13 mouse cellular contexts compared by ENCODE assay signal in genomic region chr19:41081589-41081988, GRCm38 (mm10). TPM values are rescaled to one million over a fixed set of nuclear protein-coding genes. Genes with fewer than 3 reads are reported as not detected.
DNase-seq lines count a peak whose midpoint lies in the region; ATAC-seq lines count a peak whose summit lies in the region.
"Had no signal": no experiment of that assay in that cellular context is flagged by ENCODE, and none has a peak within 500 bp of the region (broad histone marks: within the 10 kb centered on the region; RNA-seq: fewer than 3 reads in every experiment).

No protein-coding gene starts in this region.

- H3K4me3 ChIP-seq in heart, embryonic 13.5 days: no peak overlapping the region
- H3K4me3 ChIP-seq in forebrain, embryonic 13.5 days: no peak overlapping the region
- no peak overlapping the region; the same call in 1 of the 2 replicates for H3K4me3 ChIP-seq in midbrain, embryonic 10.5 days
- H3K4me3 ChIP-seq: limb, embryonic 12.5 days had no signal

- H3K36me3 ChIP-seq in heart, embryonic 13.5 days: no peaks in the 10 kb centered on the region
- H3K36me3 ChIP-seq in forebrain, embryonic 13.5 days (ENCODE audit: poor library complexity, severe bottlenecking): no peaks in the 10 kb centered on the region
- H3K36me3 ChIP-seq in midbrain, embryonic 10.5 days: no peaks in the 10 kb centered on the region
- H3K36me3 ChIP-seq: limb, embryonic 12.5 days had no signal

- H3K27me3 ChIP-seq in heart, embryonic 13.5 days (replicated peaks): 0 out of 2 replicates have a peak, but pooled peaks cover 7% of the 10 kb centered on the region
- H3K27me3 ChIP-seq in forebrain, embryonic 13.5 days: no peaks in the 10 kb centered on the region
- H3K27me3 ChIP-seq in midbrain, embryonic 10.5 days (ENCODE audit: low read depth, poor library complexity, severe bottlenecking): peaks cover 14% of the 10 kb centered on the region
- H3K27me3 ChIP-seq: limb, embryonic 12.5 days had no signal

- WGBS in heart, embryonic 13.5 days: 26% methylated on average over 3 of the region's 3 CpGs
- WGBS in forebrain, embryonic 13.5 days: 12% methylated on average over 3 of the region's 3 CpGs
- 49% methylated on average over 3 of the region's 3 CpGs for WGBS in midbrain, embryonic 10.5 days

- no peak overlapping the region for H3K9ac ChIP-seq in heart, embryonic 13.5 days
- H3K9ac ChIP-seq in forebrain, embryonic 13.5 days: no peak overlapping the region
- H3K9ac ChIP-seq: limb, embryonic 12.5 days had no signal

- peaks cover 14% of the 10 kb centered on the region for H3K4me1 ChIP-seq in heart, embryonic 13.5 days
- peaks cover 9% of the 10 kb centered on the region for H3K4me1 ChIP-seq in forebrain, embryonic 13.5 days
- H3K4me1 ChIP-seq in midbrain, embryonic 10.5 days: peaks cover 19% of the 10 kb centered on the region
- H3K4me1 ChIP-seq: limb, embryonic 12.5 days had no signal

- 0 out of 2 replicates have a peak, but pooled peaks have one; percentile 24 for ATAC-seq in heart, embryonic 13.5 days (ENCODE audit: extremely low read depth, insufficient number of reproducible peaks, low FRiP score, low TSS enrichment)
- peak; percentile 70 for ATAC-seq in forebrain, embryonic 13.5 days

- H3K9me3 ChIP-seq in heart, embryonic 13.5 days: no peaks in the 10 kb centered on the region
- no peaks in the 10 kb centered on the region for H3K9me3 ChIP-seq in forebrain, embryonic 13.5 days (replicated peaks)
- no peaks in the 10 kb centered on the region for H3K9me3 ChIP-seq in midbrain, embryonic 10.5 days (replicated peaks)
- H3K9me3 ChIP-seq: limb, embryonic 12.5 days had no signal

- H3K27ac ChIP-seq in heart, embryonic 13.5 days (replicated peaks): peak overlapping the region; percentile 69
- peak overlapping the region; percentile 32; the same call in 1 of the 2 replicates for H3K27ac ChIP-seq in forebrain, embryonic 13.5 days
- peak overlapping the region; percentile 74 for H3K27ac ChIP-seq in midbrain, embryonic 10.5 days (replicated peaks)
- H3K27ac ChIP-seq: limb, embryonic 12.5 days had no signal

- DNase-seq in heart, adult 9 months (ENCODE audit: low spot score in 2 of 2): no peak
- peak; percentile 86 for DNase-seq in brain, adult 2 months (ENCODE audit: low read depth, low spot score)
- peak; percentile 37 for DNase-seq in midbrain, embryonic 10.5 days (ENCODE audit: low spot score)
- no peak for DNase-seq in B cell, adult 2 months
- no peak for DNase-seq in urinary bladder, adult 2 months (ENCODE audit: low spot score)
- DNase-seq: cerebellum, postnatal 36 days; kidney, postnatal 4 days; lung, postnatal 14 days; right cerebral cortex, postnatal 25 days had no signal

- H3K4me2 ChIP-seq in heart, embryonic 13.5 days: 0 out of 2 replicates have a peak overlapping the region, but pooled peaks have one; percentile 24
- no peak overlapping the region for H3K4me2 ChIP-seq in forebrain, embryonic 13.5 days
- H3K4me2 ChIP-seq: limb, embryonic 12.5 days had no signal

RNA-seq across cellular contexts. Expression of gene Opalin, which starts 4.7 kb away (rescaled TPM):
- polyA plus RNA-seq in heart, embryonic 13.5 days (2015; fragmentation: Nextera tagmentation; extraction: Ambion mirVana): 0.15 and 0.33 TPM in 2 replicates
- not detected in 2 replicates for polyA plus RNA-seq in forebrain, embryonic 13.5 days (2015; fragmentation: Nextera tagmentation; extraction: Ambion mirVana)
- polyA plus RNA-seq in midbrain, embryonic 10.5 days (2016; fragmentation: Nextera tagmentation; extraction: Ambion mirVana): not detected in 2 replicates
- polyA plus RNA-seq in urinary bladder, adult 2 months (2012; rRNA removed): not detected in 2 replicates
- polyA plus RNA-seq: limb, embryonic 12.5 days; stomach, embryonic 14.5 days had no signal

RNA-seq across cellular contexts. Expression of gene Dntt, which starts 52.5 kb away (rescaled TPM):
- not detected in 2 replicates for polyA plus RNA-seq in heart, embryonic 13.5 days (2015; fragmentation: Nextera tagmentation; extraction: Ambion mirVana)
- 0.10 TPM in 1 of 2 replicates, not detected in the other for polyA plus RNA-seq in forebrain, embryonic 13.5 days (2015; fragmentation: Nextera tagmentation; extraction: Ambion mirVana)
- polyA plus RNA-seq in midbrain, embryonic 10.5 days (2016; fragmentation: Nextera tagmentation; extraction: Ambion mirVana): 0.09 TPM in 1 of 2 replicates, not detected in the other
- 0.03 and 0.06 TPM in 2 replicates for polyA plus RNA-seq in urinary bladder, adult 2 months (2012; rRNA removed)
- polyA plus RNA-seq: limb, embryonic 12.5 days; stomach, embryonic 14.5 days had no signal

Comparison
In these comparisons a context has a peak if more than half of its experiments do, and no peak if none do; other contexts are left out.
1. DNase-seq: peak in brain, adult 2 months (single experiment) and midbrain, embryonic 10.5 days (single experiment); none in heart, adult 9 months (0 of 2), B cell, adult 2 months (0 of 2) and urinary bladder, adult 2 months (single experiment).
2. Peak in every context shown above with its lines, with median percentiles within 50 percentile points of each other: H3K27ac ChIP-seq.